Mouse (Mus musculus) layer of hippocampus, adult 8-10 months (tissue): ENCODE data around the gene Tbx18. TPM values are rescaled to one million over a fixed set of nuclear protein-coding genes. Genes with fewer than 3 reads are reported as not detected.

ENCODE experiments used
- DNase-seq, 2 experiments: peaks; one replicate each; pipeline ENCODE4 v3.0.0; 2022; ENCODE audit warnings: low spot score in 2 of 2
- total RNA-seq, 4 experiments: library from RNA; stranded (reverse); gene quantifications; 2 replicates each; pipeline ENCODE4 v1.2.4; 2022

Gene Tbx18
- 1 to 10 TPM; 1.3 to 1.8 (median 1.4) TPM for total RNA-seq

DNA sequence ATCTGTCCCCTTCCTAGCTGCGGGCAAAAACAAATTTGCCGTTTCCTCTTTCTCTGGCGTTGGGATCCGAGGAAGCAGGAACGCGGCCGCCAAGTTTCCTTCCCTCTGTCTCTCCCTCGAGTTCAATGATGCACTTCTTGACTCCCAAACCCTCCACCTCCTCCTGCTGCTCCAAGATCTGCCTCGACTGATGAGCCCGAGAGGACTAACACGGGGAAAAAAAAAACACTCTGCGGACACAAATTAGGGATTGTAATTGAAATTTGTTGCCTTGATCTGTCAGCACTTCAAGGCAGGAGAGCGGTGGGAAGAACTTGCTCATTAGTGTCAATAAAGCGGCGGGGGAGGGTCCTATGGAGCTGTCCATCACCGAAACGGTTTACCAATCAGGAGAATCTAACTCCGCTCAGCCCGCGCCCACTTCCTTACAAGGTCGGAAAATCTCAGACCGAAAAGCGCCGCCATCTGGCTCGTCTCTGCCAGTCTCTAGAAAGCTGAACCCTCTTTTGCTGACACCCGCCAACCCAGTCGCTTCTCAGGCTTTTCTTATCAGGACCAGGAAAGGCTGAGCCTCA, at the start of gene Tbx18:
Gene Tbx18, minus strand, starts transcription at position 300 of the 575 bp plus-strand sequence.
- peak in 1 of 2 experiments; percentile 12 for DNase-seq

GRCm38 (mm10) chr9:87773951-87774350, 42.9 kb upstream of the Tbx18 start:
- no peak for DNase-seq

- no peak for DNase-seq
These were observed 24.6 kb upstream of the Tbx18 start for GRCm38 (mm10) chr9:87755621-87756020.

GRCm38 (mm10) chr9:87741599-87741998, 10.5 kb upstream of the Tbx18 start:
- DNase-seq = no peak

- peak in 1 of 2 experiments; percentile 27 for DNase-seq
These were observed 9.6 kb upstream of the Tbx18 start for GRCm38 (mm10) chr9:87740667-87741066.

DNA sequence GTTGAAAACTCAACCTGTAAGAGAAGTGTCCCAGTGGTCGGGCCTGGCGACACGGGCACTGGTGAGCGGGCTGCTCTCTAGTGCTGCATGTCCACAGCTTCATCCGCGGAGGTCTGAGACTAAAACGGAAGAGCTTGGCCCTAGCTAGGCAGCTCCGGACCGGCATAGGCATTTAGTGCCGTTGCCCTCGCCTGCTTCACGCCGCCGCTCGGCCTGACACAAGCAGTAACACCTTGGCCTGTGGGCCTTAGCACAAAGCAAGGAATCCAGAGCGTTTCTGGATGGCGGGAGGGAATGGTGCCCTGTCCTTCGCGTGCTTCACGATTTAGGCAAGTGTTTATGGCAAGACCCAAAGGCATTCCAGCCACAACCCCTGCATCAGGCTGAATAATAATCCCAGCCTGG, 9.2 kb upstream of the Tbx18 start:
- DNase-seq = no peak

DNA sequence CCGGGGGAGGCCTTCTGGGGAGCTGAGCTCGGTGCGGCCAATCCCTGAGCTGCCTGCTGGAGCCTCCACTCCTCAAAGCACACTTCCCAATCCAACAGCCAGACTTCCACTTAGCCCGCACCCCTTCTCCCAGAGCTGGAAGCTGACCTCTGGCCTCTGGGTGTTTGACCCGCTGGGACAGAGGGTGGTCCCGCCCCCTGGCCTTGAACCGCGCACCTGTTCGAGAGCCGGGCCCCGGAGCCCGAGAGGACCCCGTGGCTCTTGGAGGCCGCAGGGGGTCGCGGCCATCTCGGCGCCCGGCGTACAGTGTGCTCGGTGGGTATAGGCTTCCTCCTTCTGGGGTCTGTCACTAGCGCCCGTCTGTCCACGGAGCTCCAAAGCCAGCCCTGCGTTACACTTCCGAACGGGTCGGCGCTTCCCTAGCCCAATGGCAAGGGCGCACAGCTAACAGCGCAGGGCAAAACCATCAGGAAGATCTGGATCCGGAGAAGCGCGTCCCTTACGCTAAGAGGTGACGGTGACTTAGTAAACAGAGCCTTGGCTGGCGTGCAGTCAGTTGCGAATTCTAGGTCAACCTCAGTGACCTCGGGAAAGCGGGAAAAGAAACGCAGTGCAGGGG, 8.6 kb upstream of the Tbx18 start:
- peak in 1 of 2 experiments; percentile 2 for DNase-seq

DNA sequence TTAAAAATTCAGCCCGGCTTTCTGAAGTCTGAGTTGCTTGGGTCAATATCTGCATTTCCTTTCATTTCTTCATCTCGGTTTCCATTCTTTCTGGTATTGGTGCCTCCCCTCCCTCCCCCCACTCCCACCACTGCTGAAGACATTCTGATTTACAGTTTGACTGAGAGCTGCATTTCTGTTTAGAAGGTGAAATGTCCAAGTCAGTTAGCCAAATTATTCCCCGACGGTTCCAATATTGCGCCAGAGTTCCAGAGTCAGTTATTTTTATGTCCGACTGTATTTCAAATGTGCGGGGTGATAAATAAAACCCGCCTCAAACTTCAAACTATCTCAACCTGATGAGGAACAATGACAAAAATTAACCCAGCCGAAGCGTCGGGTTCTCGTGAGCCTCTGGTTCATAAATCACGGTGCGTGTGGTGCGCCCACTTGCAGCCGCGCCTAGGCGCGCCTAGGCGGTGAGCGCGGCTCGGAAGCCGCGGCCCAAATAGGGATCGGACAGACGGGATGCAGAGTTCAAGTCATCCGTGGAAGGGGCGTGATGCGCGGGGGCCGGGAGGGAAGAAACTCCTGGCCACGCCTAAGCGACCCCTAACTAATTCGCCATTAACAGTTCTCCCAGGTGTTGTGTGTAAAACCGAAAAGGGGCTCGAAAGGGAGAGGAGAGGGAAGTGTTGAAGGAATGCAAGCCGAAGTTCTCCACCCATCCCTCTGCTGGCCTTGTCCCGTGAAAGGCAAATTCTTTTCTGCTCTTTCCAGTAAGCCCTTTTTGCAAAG, 7.9 kb upstream of the Tbx18 start:
- DNase-seq = no peak

- peak in 1 of 2 experiments; percentile 3 for DNase-seq
These were observed 7.1 kb upstream of the Tbx18 start for GRCm38 (mm10) chr9:87738123-87738522.

- DNase-seq = no peak
These were observed 6.2 kb upstream of the Tbx18 start for GRCm38 (mm10) chr9:87737271-87737670.

GRCm38 (mm10) chr9:87735046-87735445, 4.0 kb upstream of the Tbx18 start:
- no peak for DNase-seq

- DNase-seq = no peak
These were observed 3.6 kb upstream of the Tbx18 start for GRCm38 (mm10) chr9:87734631-87735030.

DNA sequence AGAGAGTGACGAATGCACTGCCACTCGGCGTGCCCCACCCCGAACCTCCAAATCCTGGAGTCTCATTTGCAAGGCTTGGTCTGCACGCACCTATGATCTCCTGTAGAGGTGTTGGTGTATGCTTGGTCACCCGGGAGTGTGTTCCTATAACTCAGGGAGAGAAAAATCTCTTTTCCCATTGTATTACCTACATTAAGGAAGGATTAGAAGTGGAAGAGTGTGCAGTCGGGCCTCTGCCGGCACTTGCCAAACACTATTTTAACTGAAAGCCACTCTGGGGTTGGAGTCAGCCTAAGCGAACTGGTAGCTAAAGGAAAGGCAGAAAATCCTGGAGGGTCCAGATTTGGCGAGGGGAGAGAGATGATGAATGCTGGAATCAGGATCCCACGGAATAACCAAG, 2.7 kb upstream of the Tbx18 start:
- DNase-seq = no peak

DNA sequence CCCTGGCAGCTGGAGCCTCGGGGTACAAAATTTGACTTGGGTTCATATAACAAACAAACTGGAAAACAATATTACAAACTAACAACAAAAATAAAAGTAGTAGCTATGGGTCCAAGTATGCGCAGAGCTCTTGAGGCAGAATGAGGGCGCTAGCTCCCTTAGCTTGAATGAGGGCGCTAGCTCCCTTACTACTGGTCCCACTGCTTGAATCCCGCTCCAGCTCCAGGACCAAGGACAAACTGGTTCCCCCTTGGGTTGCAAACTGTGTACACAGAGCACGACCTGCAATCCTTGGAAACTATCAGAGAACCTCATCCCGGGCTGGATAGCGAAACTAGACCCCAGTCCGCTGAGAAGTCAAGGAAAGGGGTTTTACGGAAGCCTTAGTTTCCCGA, 2.2 kb upstream of the Tbx18 start:
- DNase-seq = no peak

GRCm38 (mm10) chr9:87732416-87733235, 1.6 kb upstream of the Tbx18 start:
- no peak for DNase-seq

DNA sequence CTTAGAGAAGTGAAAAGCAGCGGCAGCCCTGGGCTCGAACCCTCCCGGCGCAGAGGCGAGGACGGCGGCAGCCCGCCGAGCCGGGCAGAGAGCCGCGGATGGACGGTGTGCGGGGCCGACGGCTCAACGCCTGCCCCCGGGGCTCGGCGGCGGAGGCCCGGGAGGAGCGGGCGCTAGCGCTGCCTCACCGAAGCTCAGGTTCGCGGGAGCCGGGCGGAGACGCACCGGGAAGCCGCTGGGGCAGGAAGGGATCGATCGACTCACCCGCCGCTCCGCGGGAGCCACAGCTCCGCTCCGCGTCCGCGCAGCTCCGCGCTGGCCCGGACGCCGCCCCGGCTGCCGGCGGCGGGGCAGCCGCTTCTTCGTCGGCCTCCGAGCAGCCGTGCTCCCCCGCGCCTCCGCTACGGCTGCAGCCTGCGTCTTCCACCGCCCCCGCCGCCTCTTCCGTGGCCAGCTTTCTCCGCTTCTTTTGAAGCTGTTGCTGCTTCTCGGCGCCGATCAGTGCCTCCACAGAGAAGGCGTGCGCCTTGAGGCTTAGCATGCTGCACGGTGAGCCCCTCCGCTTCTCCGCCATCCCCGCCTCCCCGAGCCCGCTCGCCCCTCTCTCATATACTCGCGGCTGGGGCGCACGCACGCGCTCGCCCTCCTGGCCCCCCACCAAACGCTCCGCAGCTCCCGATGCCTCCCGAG, 644 bp downstream of the Tbx18 start:
- DNase-seq = no peak

DNA sequence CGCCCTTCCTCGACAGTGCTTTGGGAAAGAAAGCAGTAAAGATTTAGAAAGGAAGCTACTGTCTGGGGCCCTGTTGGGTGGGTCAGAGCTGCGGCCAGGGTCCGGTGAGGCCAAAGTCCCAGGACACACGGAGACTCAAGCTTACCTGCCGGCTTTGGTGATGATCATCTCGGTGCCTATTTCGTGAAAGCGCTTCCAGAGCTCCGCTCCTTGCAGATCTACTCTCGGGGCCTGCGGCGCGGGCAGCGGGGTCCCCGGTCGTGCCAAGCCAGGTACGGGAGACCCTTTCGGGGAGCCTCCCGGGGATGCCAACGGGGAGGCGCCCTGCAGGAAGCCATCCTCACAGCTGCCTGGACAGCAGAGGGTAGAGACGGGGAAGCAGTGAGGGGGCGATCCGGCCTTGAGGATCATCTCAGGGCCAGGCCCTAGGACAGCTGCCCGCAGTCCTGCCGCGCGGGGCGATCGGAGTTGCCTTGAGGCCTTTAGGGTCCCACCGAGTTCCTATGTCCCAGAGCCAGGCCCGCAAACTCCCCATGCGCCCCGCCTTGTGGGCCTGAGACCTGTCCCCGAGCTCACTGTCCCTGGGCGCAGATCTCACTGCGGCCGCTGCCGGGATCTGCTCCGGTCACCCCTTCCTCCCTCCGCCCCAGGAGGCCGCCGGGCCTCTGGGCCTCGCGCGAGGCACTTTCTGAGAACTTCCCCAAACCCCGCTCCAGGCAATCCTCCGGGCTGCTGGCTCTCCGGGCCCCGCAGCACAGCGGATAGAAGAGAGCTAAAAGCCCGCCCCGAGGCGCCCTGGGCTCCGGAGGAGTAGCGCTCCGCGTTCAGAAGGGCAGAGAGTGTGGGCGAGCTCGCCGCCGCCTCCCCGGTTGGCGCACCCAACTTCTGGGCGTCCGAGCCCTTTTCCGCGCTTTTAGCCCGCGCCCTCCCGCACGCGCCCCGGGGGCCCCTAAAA, 1.5 kb downstream of the Tbx18 start:
- no peak for DNase-seq

DNA sequence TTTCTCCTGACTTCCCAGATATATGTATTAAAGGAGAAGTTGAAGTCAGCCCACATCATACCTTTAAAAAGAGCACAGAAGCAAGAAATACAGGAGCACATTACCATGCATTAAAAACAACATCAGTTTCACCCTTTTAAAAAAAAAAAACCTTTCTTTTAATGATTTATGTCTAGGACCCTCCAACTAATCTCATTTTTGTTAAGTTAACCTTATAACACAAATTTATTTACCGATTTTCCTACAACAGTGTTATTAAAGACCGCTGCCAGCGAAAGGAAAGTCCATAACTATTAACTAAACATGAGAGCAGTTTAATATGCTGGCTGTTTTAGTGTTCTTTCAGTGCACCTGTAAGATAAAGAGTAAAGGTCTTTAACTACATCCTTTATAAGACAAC, 3.0 kb downstream of the Tbx18 start:
- no peak for DNase-seq

DNA sequence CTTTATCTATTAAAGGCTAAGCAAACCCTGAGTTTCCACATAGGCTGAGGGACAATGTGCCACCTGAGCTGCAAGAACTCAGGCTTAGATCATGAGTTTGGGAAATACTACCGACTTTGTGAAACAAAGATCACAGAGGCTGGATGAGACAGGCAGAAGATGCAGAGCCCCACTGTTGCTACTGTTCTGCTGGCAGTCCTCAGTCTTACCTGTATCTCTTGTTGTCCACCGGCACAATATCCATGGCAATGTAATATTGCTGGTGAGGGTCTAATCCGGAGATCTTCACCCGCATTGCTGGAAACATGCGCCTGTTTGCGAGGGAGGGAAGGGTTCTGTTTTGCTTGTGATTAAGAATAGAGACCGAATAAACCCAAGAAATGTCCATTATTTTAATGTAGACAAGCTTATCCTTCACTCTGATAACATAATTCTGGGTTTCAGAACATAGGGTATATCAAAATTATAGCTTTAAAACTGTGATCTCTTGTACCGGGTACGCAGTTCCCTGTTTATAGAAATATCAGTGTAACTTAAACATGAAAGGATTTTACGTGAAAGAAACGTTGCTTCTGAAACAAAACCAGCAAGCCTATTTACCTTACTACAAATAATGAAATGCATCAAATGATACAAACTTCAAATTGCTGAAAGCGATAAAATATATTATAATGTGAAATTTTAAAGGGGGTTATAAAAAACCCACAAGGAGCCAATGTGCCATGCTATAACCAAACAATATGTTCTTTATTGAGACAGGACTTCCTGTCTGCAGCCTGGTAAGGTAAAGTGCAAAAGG, 3.7 kb downstream of the Tbx18 start:
- DNase-seq = no peak
